Mouse (Mus musculus) central nervous system, embryonic 14 days (tissue): ENCODE measurements around the gene Maoa. TPM values are rescaled to one million over a fixed set of nuclear protein-coding genes. Genes with fewer than 3 reads are reported as not detected.

ENCODE experiments used
- polyA plus RNA-seq: library from polyadenylated mRNA; depleted of rRNA; stranded (reverse); fragments of >200 nt; gene quantifications from 2 replicates; pipeline ENCODE4 v1.2.3, GENCODE M21; 2012; rRNA removed

The Maoa gene
- 14.6 and 15.3 TPM in 2 replicates for polyA plus RNA-seq

DNA sequence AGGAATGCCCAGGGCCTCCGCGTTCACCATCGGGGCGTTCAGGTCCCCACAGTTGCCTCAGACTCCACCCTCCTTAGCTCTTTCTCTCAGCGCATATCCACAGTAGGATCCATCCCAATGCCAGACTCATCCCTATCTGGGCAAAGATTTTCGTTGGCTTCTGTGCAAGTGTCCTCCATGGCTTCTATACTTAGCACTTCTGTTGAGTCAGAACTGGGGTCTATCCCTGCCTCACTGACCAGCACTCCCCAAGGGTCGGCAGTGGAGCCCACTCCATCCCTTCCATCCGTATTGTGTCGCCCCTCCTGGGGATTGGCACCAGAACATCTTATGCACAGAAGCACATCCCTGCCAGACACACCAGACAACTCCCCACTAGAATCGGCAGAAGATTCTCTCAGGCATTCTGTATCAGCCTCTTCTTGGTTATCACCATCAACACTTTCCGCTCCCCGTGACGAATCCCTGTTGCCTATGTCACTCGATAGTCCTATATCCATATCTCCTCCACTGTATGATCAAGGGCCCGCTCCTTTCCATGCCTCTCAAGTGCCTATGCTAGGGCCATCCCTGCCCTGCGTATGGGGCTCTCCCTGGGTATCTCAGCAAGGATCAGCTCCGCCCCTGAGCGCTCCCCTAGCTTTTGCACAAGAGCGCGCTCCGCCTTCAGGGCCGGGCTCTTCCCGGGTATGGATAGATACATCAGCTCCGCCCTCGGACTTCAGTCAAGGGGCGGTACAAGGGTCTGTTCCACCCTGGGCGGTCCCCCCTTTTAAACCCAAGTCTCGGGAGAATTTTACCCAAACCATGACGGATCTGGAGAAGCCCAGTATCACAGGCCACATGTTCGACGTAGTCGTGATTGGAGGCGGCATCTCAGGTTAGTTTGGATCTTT, at the start of gene Maoa:
Gene Maoa (plus strand): TSS at position 665 of the 896 bp plus-strand sequence.

Other genes with a start within 250 kb of the Maoa start
- not detected in 2 replicates for gene Cypt1, start 96.8 kb upstream of the Maoa start, polyA plus RNA-seq
- gene Maob, start 197.7 kb downstream of the Maoa start, polyA plus RNA-seq, result 1.5 and 2.7 TPM in 2 replicates